Mouse (Mus musculus) bone marrow macrophage, adult 2 months (primary cell): ENCODE measurements around the gene Ptges.

Source experiments
- CTCF ChIP-seq: IDR thresholded peaks from 2 replicates; pipeline ENCODE4 v1.5.1; 2012; ENCODE audit warnings: low read depth, mild to moderate bottlenecking, low read length, moderate library complexity
- POLR2A ChIP-seq: IDR thresholded peaks from 2 replicates; pipeline ENCODE4 v1.6.1; 2012; ENCODE audit warnings: mild to moderate bottlenecking, low read depth, low read length, borderline replicate concordance

DNA sequence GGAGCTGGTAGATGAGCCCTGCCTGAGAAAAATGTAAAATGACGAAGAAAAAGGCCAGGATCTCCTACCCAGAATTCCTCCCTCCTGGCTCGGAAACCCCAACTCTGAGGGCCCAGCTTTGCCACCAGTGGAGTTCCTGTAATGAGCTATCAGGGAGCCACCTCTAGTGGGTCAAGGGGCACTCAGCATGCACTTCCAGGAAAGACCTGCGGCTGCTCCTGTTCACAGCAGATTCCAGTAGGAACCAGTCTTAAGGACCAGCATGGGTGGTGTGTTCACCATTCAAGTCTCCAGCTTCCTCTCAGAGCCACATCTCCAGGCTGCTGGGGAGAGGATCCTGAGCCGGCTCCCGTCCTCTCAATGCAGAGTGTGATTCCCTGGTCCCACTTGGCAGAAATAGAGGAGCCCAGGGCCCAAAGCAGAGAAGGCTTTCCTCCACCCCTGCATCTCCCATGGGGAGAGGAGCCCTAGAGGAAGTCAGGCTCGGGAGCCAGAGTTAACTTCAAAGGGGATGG is 28.0 kb downstream of the Ptges start:
- TF ChIP-seq POLR2A (no peak), CTCF (no peak)
